Mouse (Mus musculus) R1 (cell line): Measurements from ENCODE around the gene Txnip.
"Not testable (repeated sequence)": the region's sequence is repeated elsewhere in the genome, so short reads cannot be mapped to it uniquely, and the experiment has no call there.

Experiments
- DNase-seq: peaks from one replicate; pipeline ENCODE4 v3.0.0-alpha.2; 2018; ENCODE audit warnings: low read depth, low spot score

Txnip gene

DNA sequence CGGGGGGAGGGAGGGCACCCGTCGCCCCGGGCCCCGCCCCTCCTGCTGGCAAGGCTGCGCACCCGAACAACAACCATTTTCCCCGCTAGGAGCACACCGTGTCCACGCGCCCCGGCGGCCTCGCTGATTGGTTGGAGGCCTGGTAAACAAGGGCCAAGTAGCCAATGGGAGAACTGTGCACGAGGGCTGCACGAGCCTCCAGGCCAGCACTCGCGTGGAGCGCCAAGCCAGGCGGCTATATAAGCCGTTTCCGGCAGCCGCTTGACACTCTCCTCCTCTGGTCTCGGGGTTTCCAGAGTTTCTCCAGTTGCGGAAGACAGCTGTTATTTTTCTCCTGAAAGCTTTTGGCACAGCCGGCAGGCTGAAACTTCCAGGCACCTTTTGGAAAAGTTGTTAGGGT is at the start of gene Txnip:
Gene Txnip (plus strand): TSS at position 264 of the 400 bp plus-strand sequence.
- DNase-seq, result peak; percentile 99

DNA sequence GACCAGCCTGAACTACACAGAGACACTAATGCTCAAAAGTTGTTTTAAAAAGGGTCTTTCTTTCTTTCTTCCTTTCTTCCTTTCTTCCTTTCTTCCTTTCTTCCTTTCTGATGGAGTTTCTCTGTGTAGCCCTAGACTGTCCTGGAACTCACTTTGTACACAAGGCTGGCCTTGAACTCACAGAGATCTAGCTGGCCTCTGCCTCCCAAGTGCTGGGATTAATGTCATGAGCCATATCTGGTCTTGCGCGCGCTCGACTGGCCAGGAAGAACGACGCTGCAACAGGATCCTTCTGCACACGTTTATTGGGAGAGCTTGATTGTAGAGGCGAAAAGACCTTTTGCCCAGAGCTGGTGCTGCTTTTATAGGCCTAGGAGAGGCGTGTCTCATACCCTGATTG is 49.8 kb upstream of the Txnip start:
- not testable (repeated sequence) for DNase-seq

DNA sequence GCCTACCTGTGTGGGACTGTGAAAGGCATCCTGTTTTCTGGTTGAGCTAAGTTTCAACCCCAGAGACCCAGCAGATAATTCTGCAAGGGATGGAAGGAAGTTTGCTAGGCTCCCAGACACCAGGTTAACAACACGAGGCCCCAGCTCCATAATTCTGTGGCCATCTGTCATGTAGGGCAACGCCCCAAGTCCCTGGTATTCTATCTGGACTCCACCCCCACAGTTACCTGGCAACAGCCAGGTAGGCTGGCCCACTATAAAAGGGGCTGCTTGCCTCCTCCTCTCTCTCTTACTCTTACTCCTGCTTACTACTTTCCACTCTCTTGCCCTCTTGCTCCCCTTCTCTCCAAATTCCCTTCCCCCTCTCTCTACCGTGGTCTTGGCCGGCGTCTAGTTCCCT is 37.6 kb upstream of the Txnip start:
- peak; percentile 57 for DNase-seq

DNA sequence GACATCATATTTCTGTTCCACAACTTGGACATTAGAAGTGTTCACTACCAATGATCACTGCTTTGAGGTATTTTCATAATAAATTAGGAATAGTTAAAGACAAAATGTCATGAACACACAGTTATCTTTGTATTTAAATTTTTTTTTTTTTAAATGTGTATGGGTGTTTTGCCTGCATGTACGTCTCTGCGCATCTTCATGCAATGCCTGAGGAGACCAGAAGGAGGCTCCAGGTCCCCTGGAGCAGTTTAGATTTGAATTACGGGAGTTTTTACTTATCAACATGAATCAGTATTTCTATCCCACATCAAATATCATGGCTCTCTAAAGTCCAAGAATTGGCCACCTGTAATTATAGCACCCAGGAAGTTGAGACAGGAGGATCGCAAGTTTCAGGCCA is 35.6 kb upstream of the Txnip start:
- peak; percentile 67 for DNase-seq

DNA sequence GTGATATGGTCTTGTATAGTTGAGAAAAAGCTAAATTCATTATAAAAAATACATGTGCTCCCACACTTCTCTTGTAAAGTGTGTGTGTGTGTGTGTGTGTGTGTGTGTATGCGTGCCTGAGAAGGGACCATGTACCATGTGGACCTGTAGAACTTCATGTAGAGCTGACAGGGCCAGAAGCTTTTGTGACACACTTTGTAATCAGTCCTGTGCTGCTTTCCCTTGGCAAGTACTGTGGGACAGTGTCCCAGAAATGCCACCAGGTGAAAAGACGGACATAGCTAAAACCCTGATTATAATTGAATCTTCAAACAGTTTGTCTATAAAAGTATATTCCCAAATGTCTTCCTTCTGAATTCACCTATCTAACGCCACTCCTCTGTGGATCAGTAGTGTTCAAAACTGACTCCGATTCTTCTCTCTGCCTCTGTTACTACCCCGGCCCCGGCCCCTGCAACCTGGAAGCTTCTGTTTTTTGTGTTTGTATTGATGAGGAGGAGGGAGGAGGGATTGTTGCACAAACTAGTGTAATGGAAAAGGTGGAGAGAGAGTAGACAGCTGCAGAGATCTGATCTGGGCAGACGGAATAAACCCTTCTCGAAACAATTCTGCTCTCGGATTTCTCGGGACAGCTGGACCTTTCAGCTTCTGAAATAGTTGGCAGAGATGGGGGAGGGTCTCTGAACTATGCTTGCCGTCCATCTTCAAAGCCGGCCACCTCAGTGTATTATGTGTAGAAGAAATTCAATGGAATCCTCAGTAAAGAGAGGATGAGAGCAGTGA is 33.5 kb upstream of the Txnip start:
- no peak for DNase-seq

DNA sequence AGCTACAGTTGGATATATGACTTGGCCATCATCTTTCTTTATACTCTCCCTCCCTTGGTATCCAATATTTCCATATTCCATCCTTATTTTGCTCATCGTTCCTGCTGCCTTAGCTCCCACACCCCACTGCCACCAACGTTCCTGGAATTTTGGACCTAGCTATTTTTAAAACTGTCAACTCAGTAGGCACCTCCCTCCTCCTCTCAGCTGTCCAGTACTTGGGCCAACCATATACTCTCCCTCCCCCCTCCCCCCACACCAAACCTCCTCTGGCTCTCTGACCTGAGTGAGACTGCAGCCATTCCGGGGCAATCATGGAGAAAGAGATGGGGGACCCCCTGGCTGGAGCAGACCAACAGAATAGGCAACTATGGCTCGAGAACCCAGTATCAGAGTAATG is 32.8 kb upstream of the Txnip start, which contains the start of gene Hfe2:
Gene Hfe2 (plus strand): TSS at position 259 of the 400 bp plus-strand sequence.
- DNase-seq, result no peak

DNA sequence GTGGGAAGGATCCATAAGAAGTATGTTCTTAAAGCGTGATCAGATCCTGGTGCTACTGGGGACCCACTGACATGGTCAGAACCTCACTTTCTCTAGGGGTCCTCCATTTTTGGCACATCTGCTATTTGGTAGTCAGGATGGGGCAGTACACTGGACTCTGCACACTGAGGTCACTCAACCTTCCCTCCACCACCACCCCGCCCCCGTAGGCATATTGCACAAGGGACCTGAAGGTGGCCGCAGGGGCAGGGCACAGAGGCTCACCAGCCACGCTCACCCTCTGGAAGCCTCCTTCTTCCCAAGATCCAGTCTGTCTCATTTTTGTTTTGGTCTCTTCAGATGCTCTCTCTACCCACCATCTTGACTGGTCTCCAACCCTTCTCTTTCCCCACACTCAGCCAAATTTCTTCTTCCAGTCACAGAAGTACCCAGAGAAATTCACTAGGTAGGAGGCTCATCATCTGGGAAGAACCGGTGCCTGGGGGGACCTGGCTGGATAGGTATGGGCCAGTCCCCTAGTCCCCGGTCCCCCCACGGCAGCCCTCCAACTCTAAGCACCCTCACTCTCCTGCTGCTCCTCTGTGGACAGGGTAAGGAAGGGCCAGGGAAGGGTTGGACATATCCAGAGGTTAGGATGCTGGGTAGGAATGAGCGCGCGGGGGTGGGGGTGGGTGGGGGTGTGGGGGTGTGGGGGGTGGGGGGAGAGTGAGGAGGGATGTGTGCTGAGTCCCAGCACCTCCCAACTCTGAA is 31.6 kb upstream of the Txnip start:
- DNase-seq, result no peak

DNA sequence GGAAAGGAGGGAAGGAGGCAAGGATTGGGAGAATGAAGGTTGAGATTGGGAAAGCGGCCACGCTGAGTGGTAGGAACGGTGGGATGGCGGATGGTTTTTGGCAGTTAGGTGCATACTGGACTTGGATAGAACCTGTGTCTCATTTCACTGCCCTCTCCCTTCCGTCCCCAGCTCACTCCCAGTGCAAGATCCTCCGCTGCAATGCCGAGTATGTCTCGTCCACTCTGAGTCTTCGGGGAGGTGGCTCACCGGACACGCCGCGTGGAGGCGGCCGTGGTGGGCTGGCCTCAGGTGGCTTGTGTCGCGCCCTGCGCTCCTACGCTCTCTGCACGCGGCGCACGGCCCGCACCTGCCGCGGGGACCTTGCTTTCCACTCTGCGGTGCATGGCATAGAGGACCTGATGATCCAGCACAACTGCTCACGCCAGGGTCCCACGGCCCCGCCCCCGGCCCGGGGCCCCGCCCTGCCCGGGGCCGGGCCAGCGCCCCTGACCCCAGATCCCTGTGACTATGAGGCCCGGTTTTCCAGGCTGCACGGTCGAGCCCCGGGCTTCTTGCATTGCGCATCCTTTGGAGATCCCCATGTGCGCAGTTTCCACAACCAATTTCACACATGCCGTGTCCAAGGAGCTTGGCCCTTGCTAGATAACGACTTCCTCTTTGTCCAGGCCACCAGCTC is 30.8 kb upstream of the Txnip start:
- DNase-seq, result peak; percentile 62

DNA sequence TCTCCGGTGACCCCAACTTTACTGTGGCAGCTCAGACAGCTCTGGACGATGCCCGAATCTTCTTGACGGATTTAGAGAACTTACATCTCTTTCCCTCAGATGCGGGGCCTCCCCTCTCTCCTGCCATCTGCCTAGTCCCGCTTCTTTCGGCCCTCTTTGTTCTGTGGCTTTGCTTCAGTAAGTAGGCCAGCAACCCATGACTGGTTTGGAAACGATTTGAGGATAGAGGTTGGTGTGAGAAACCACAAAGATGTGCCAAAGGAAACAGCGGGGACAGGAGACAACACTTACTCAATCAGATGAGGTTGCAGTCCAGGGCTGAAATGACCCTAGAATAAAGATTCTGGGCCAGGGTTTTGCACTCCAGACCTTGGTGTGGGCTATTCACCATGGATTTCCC is 29.3 kb upstream of the Txnip start:
- DNase-seq, result no peak

DNA sequence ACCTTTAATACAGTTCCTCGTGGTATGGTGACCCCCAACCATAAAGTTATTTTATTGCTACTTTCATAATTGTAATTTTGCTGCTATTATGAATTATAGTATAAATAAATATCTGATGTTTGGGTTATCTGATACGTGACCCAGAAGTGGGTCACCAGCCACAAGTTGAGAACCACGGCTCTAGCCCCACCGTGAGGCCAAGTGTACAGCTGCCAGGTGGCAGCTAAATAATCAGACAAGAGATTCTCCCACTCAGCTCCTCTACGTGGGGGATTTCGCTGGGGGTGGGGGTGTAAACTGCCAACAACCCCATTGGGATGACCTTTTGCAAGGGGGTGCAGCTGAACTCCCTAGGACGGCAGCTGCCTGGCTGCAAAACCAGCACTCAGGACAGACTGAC is 25.7 kb upstream of the Txnip start:
- no peak for DNase-seq

DNA sequence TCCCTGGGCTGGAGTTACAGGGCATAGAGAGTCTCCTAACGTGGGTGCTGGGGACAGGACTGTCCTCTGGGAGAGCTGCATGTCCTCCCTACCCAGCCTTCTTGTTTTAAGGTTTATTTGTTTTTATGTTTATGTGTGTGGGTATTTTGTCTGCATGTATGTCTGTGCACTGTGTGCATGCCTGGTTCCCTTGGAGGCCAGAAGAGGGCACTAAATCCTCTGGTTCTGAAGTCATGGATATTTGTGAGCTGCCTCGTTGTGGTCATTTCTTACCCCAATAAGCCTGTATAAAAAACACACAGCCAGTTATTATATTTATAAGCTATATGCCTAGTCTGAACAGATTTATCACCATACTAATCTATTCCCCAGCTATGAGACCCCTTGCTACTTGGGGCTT is 23.5 kb upstream of the Txnip start:
- no peak for DNase-seq

DNA sequence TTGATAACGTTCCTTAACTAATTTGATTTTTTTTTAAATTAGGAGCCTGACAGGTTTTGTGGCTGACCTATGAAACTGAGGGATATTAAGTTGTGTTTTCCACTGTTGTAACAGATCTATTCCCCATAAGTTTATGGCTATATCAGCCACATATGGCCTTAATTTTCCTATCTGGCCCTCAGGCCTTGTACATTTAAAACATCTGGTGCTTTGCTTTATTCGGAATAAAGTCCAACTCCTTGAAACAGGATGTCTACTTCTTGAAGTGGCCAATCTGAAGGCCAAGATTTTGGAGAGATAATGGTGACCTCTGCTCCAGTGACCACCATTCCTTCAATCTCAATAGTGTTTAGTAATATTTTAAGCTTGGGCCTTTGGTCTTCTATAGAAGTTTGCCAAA is 18.4 kb upstream of the Txnip start:
- no peak for DNase-seq

DNA sequence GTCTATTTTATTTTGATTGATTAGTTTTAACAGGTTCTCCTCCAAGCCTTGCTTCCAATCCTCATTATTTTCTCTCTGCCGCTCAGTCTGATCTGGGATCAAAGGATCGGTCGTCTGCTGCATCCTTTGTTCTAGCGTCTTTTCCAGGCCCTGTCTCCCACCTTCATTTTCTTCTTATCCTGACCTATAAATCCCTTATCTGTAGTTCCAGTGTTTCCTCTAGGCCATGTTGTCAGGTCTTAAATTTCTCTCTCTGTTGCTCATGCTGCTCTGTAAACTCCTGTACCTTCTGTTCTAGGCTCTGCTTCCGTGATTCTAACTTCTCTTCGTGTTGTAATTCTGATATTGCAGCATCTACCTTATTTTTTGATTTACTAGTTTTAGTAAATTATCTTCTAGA is 17.0 kb upstream of the Txnip start:
- no peak for DNase-seq

DNA sequence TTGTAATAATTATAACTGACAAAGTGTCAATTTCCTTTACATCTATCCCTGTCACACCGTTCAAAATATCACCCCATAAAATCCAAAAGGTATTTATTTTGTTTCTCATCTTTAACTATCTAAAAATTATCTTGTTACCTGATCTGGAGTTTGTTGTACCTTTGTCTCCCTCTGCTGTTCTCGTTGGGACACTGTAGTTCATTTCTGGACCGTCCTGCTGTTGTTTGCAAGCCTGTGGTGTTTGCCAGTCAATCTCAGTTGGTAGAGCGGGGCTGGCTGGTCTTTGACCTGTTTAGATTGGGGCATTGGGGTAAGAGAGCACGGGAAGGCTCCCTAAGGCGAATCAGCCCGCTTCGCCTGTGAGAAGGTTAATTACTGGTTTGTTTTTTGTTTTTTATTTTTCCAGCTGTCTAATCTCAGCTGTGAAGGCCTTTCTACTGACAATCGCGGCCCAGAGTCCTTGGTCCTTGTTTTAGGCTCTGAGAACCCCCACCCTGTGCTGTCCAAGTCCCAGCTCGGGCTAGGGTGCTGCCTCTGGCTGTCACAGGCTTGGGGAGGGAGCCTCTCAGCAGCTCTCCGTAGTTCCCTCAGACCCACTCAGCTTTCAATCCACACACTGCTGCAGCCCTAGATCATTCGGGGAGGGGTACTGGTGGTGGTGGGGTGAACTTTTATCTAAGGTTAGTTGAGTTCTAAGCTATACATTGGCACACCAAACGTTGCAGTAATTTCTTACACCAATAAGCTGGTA is 16.3 kb upstream of the Txnip start:
- DNase-seq, result peak; percentile 58

DNA sequence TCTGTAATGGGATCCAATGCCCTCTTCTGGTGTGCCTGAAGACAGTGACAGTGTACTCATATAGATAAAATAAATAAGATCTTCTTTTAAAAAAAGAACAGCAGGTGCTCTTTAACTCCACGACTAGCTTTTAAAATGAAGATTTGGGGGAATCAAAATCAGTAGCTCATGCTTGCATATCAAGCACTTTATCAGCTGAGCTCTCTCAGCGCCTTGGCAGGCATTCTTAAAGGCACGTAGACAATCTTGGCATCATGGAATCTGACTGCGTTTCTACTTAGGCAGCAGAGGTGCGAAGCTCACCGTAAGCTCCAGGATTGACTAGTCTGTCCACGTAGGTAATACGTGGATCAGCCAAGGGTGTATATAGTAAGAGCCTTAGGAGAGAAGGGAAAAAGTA is 15.2 kb upstream of the Txnip start:
- DNase-seq, result no peak

DNA sequence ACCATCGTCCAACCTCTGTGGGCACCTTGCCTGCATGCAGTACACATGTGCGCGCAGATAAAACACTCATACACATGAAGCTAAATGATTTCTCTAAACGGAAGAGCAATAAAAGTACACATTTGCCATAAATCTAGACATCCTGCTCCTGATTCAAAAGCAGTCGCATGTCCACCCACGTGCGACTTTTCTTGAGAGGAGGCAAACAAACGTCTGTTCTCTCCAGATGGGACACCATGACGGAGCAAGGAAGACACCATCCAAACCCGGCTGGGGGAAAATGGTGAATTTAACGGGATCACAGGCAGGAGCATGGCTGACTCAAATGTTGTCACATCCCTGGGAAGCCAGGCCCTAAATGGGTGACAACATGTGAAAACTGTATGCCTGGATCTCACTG is 14.4 kb upstream of the Txnip start:
- no peak for DNase-seq

DNA sequence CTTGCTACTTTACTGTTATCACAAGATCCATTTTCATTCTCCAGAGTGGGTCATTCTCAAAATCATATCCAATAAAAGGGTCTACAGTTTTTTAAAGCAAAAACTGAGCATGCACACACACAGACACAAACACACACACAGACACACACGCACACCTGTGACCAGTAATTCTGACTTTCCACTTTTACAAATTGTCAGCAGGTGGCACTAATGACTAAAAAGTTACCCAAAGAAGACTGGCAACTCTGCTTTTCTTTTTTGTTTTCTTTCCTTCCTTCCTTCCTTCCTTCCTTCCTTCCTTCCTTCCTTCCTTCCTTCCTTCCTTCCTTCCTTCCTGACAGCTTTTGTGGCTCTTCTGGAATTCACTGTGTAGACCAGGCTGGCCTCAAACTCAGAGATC is 12.2 kb upstream of the Txnip start:
- peak; percentile 26 for DNase-seq

DNA sequence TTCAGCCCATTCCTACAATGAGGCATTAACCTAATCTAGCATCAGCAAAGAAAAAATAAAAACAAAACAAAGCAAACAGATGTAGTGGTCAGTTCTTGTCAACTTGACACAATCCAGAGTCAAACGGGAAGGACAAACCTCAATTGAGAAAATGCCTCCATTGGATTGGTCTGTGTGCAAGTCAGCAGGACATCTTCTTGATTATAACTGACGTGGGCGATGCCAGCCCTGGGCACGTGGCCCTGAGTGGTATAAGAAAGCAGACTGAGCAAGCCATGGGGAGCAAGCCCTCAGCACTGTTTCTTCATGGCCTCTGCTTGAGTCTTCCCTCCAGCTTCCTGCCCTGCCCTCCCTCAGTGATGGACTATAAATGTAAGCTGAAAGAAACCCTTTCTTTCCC is 10.9 kb upstream of the Txnip start:
- DNase-seq, result no peak

DNA sequence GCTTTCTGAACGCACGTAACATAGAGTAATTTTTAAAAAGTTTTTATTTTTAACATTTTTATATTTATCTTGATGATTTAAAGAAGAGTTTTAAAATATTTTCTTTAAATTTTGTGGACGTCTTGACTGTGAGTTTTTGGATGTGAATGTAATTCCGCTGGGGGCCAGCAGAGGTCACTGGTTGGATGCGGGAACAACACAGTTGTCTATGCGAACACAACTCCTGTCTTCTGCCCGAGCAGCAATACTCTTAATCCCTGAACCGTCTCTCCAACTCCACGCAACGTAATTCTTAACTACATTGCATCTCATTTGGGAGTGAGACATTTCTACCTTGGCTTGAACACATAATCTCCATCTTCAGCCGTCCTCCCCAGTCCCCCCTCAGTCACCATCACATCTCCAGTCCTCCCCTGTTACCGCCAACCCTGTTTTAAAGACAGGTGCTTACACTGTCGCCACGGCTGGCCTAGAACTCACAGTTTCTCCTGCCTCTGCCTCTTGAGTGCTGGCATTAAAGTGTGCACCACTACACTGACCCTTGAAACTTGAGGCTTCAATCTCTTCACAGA is 10.3 kb upstream of the Txnip start:
- DNase-seq, result peak; percentile 70

DNA sequence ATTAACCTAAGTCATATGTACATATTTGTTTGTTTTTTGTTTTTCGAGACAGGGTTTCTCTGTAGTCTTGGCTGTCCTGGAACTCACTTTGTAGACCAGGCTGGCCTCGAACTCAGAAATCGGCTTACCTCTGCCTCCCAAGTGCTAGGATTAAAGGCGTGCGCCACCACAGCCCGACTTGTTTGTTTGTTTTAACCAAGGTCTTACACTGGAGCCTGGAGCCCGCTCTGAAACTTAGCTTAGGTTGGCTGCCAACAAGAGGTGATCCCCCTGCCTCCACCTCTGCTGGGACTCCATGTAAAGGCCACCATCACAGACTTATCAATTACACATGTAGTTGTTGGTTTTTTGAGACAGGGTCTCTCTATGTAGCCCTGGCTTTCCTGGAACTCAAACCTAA is 8.9 kb upstream of the Txnip start:
- no peak for DNase-seq

DNA sequence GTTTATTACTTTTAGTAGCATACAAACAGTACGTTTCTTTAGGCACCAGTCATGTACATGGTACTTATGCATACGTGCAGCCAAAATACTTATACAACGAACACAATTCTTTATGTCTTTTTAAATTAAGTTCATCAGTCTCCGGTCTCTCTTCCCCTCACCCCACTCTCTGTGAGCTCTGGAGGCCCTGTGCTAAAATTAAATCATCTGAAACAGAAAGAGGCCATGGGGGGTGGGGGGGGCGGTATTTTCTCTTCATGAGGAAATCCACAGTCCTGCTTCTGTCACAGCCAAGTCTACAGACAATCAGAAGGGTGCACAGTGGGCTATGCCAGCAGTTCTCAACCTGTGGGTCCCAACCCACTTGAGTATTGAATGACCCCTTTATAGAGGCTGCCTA is 8.4 kb upstream of the Txnip start:
- DNase-seq, result no peak

DNA sequence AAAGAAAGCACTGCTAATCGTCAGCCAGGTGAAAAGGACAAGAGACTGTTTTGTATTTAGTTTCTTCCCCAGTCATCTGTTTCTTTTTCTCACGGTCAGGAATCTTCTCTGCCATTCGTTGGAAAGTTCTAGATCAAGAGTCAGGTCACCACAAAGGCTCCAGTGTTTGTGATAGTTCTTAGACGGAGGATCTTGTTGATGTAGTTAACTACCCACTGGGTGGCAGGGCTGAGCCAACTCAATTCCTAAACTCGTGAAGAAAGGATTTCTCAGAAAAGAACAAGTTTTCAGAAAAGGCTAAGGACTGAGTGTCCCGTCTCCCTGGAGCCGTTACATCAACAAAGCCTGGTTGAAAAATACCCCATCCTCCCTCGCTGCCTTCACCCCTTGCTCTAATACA is 6.6 kb upstream of the Txnip start:
- DNase-seq, result peak; percentile 84
